Mouse (Mus musculus): ENCODE results near the gene H1f0.

Gene H1f0

DNA sequence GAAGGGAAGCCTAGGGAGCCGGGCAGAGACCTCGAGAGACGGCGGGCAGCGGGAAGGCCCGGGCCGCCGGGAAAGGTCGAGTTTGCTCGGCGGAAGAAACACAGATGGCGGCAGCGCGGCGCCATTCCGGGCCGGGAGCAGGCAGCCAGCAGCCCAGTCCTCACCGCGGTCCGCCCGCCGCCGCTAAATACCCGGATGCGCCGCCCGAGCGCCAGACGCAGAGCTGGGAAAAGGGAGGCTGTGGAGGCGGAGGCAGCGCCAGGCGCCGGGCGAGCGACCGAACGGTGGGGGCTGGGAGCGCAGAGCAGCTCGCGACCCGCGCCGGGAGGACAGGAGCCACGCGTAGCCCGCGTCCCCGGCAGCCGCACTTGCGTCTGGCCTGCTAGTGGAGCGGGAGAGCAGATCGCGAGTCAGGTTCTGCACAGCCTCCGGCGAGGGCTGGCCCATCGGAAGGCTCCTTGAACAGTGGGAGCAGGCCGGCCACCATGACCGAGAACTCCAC lies at the start of gene H1f0:
TSS of gene H1f0 (plus strand) at position 214 of the 502 bp plus-strand sequence.
- peak; percentile 94 to 96 for DNase-seq (ENCODE audit: low spot score in 2 of 2)

- DNase-seq (ENCODE audit: low spot score in 2 of 2), result no peak
These were observed 49.4 kb upstream of the H1f0 start for GRCm38 (mm10) chr15:78978875-78979274.

DNA sequence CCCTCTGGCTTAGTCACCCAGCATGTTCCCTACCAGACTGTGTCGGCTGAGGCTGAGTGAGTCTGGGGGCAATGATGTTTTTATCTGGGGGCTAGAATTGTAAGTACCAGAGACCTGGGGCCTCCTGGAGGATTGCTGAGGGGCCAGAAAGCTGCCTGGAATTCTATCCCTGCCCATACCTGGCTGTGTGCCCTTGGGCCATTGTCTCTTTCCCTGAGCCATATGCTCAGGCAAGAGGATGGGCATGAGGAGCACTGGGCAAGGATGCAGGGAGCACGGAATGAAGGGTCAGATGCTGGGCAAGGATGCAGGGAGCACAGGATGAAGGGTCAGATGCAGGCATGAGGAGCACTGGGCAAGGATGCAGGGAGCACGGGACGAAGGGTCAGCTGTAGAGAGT lies 48.2 kb upstream of the H1f0 start:
- DNase-seq (ENCODE audit: low spot score in 2 of 2), result no peak

GRCm38 (mm10) chr15:78982658-78983435 lies 45.4 kb upstream of the H1f0 start:
- peak in 1 of 2 experiments; percentile 24 for DNase-seq (ENCODE audit: low spot score in 2 of 2)

DNA sequence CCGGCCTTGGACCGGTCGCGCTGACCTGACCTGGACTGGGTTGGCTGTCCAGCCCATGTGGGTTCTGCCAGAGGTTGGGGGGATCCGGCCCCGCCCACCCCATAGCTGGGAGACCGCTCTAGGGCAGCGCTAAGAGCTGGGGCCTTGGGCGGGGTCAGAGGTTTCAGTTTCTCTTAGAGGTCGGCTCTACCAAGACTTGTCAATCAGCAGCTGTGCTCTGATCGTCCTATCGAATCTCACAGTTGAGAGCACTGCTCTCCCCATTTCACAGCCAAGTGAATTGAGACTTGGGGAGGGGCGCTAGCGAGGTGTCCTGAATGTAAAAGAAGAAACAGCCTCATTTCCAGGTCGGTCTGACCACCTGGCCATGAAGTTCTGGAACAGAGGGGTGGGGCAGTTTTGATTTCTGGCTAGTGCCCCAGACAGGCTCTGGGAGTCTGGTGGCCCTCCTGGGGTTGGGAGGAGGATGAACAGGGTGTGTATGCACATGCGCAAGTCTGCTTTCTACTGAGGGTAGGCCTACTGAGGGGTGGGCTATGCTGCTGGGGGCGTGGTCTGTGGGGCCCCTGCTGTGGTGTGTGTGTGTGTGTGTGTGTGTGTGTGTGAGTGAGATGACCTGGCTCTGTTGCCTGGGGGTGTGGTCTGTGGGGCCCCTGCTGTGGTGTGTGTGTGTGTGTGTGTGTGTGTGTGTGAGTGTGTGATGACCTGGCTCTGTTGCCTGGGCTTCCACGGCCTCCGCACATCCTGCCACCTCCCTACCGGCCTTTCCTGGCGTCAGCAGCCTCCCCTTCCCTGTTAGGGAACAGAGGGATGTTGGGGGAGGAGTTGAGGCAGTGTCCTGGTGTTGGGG lies 44.6 kb upstream of the H1f0 start:
- peak in 1 of 2 experiments; percentile 13 for DNase-seq (ENCODE audit: low spot score in 2 of 2)

GRCm38 (mm10) chr15:78984286-78984778 lies 43.9 kb upstream of the H1f0 start:
- DNase-seq (ENCODE audit: low spot score in 2 of 2), result peak in 1 of 2 experiments; percentile 3

GRCm38 (mm10) chr15:78986536-78987220 lies 41.6 kb upstream of the H1f0 start:
- no peak for DNase-seq (ENCODE audit: low spot score in 2 of 2)

DNA sequence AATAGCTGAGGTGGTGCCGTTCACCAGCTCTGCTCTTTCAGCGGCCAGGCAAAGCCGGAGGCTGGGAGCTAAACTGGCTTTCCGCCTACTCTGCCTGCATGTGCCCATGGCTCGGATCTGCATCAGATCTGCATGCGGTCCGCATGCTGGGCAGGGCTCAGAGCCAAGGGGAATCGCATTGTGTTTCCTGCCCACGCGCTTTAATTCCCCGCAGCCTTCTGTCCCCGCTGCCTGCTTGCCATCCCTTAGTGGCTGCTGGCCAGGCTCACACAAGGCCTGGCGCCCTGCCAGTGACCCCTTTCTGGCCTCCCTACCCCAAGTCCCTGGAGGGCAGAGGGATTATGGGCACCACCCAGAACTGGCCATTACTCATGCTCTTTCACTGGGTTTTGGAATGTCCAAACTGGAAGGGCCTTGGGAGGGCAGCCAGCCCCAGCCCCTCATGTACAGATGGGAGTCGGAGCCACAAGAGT lies 39.7 kb upstream of the H1f0 start:
- peak; percentile 85 to 91 for DNase-seq (ENCODE audit: low spot score in 2 of 2)

DNA sequence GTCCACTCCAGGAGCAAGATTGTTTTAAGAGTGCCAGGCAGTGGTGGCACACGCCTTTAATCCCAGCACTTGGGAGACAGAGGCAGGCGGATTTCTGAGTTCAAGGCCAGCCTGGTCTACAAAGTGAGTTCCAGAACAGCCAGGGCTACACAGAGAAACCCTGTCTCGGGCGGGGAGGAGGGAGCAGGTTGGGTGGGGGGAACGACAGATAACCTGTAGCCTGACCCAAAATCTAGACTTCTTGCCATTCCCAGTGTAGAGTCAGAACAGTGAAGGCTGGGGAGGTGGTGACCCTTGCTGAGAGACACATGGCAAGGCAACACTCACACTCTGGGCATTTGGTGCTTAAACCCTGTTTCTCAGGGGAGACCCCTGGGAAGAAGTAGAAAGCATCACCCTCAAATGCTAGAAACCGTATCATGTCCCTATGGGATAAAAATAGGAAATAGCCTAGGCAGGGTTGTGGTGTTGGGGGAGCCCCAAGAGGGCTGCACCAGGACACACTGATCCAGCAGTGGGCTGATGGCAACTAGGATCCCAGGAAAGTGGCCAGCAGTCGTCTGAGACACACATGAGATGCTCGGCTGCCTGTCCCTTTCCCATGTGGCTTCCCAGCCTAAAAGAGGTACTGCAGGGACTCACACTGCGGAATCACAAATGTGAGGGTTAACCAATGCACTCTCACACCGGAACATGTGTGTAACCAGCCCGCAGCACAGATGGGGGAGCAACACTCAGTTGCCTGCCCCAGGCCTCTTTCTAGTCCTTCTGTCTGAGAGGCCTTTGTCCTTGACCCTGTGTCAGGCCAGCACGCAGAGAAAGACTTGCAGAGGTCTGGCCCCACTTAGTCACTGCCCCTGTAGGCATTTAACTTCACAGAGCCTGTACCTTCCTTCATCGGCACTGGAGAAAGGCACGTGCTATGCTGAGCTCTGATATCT lies 38.8 kb upstream of the H1f0 start:
- DNase-seq (ENCODE audit: low spot score in 2 of 2), result no peak

DNA sequence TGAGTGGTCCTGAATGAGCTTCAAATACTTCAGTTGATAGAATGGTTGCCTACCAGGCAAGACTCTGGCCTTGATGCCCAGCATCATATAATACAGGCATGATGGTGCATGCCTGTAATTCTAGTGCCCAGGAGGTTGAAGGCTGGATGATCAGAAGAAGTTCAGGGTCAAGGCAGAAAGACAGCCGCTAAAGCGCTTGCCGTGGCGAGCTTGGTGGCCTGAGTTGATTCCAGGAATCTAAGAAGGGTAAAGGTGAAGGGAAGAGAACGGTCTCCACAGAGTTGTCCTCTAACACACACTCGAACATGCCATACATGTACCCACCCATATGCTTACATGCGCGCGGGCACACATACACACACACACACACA lies 38.2 kb upstream of the H1f0 start:
- DNase-seq (ENCODE audit: low spot score in 2 of 2), result no peak

DNA sequence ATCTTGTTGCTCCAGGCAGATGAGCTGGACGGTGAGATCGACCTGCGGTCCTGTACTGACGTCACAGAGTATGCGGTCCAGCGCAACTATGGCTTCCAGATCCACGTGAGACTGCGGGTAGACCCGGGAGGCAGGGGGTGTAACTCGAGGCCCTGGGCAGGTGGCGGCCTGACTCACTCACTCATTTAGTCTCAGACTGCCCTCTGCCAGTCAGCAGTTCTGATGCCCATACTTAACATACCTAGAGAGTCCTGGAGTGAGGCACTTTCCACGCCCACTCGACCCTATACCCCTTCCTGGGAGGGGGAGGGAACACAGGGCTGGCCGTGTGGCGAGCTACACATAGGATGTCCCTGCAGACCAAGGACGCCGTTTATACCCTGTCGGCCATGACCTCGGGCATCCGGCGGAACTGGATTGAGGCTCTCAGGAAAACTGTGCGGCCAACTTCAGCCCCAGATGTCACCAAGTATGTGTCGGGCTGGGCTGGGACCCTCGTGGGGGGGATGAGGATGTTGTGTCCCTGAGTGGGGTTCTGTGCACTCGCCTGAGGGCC lies 37.2 kb upstream of the H1f0 start:
- DNase-seq (ENCODE audit: low spot score in 2 of 2), result no peak

- no peak for DNase-seq (ENCODE audit: low spot score in 2 of 2)
These were observed 36.0 kb upstream of the H1f0 start for GRCm38 (mm10) chr15:78992235-78992634.

DNA sequence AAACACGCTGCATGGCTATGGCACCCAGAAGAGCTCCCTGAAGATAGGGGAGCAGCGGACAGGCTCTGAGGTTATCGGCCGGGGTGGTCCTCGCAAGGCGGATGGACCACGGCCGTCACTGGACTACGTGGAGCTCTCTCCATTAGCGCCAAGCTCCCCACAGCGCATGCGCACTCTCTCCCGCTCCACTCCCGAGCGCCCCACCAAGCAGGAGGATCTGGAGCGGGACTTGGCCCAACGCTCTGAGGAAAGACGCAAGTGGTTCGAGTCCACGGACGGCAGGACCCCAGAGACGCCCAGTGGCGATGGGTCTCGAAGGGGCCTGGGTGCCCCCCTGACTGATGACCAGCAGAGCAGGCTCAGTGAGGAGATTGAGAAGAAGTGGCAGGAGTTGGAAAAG lies 35.3 kb upstream of the H1f0 start:
- DNase-seq (ENCODE audit: low spot score in 2 of 2), result no peak

DNA sequence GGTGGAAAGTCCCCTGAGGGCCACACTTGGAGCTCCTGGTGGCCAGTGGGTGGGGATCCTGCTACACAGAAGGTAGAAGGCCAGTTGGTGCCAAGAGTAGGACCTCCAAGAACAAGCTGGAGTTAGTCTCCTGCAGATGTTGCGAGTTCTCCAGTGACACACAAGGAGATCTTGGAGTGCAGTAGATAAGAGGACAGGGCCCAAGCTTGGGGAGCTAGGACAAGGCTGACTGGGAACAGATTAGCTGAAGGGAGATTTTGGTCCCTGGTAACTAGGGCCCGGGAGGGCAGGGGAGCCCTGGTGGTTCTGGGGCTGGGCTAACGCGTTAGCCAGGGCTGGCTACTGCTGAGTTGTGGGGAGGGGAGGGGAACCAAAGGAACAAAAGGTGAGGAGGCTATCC lies 32.3 kb upstream of the H1f0 start:
- DNase-seq (ENCODE audit: low spot score in 2 of 2), result no peak

GRCm38 (mm10) chr15:78996663-78997062 lies 31.6 kb upstream of the H1f0 start:
- no peak for DNase-seq (ENCODE audit: low spot score in 2 of 2)

GRCm38 (mm10) chr15:78998348-78998747 lies 29.9 kb upstream of the H1f0 start:
- DNase-seq (ENCODE audit: low spot score in 2 of 2), result no peak

DNA sequence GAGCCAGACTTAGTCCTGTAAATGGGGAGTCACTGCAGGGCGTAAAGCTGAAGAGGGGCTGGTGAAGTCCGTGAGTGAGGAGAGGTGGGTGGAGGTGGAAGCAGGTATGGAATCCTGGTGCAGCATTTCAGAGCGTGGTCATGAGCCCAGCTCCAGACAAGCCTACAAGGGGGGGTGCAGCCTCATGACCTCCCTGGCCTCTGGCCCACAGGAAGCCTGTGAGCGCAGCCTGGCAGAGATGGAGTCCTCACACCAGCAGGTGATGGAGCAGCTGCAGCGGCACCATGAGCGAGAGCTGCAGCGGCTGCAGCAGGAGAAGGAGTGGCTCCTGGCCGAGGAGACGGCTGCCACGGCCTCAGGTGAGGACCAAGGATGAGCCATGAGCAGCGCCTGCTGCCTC lies 28.7 kb upstream of the H1f0 start:
- no peak for DNase-seq (ENCODE audit: low spot score in 2 of 2)

DNA sequence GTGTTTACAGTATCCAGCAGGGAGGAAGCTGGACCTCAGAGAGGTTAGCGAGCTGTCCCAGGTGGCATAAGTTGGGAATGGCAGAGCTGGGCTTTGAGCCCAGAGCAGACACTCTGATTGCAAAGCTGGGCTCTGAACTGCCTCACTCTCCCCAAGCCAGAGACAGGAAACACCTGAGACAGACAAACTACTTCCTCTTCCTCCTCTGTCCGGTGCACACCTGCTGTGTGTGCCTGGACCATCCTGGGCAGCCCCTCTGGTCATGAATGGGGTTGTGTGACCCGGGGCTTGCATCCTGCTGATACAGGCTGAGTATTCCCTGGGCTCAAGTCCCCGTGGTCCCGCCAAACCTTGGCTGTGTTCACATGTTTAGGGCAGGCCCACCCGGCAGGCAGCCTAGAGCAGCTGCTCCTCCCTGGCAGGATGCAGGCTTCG lies 27.9 kb upstream of the H1f0 start:
- DNase-seq (ENCODE audit: low spot score in 2 of 2), result no peak

GRCm38 (mm10) chr15:79001559-79001958 lies 26.7 kb upstream of the H1f0 start:
- DNase-seq (ENCODE audit: low spot score in 2 of 2), result no peak

GRCm38 (mm10) chr15:79002036-79002435 lies 26.2 kb upstream of the H1f0 start:
- DNase-seq (ENCODE audit: low spot score in 2 of 2), result no peak
